Mouse (Mus musculus) CD4-positive, CD25-positive, alpha-beta regulatory T cell, adult 4 months (primary cell): ENCODE results near the gene Kifap3. TPM values are rescaled to one million over a fixed set of nuclear protein-coding genes. Genes with fewer than 3 reads are reported as not detected.

Experiments
- polyA plus RNA-seq, 2 experiments: library from polyadenylated mRNA; unstranded; fragments of 100-300 nt; shearing (Covaris generic); gene quantifications; one replicate each; pipeline ENCODE4 v1.2.1; 2017

The Kifap3 gene
- polyA plus RNA-seq, 2 experiments from 2014 or later = 3.3 to 4.2 TPM

Other genes with a start within 250 kb of the Kifap3 start
- gene Mettl11b, start 54.4 kb upstream of the Kifap3 start, polyA plus RNA-seq = not detected
- gene Scyl3, start 149.5 kb downstream of the Kifap3 start, polyA plus RNA-seq = 10 to 100 TPM; 22.1 to 22.4 TPM
- gene BC055324, start 215.2 kb downstream of the Kifap3 start, polyA plus RNA-seq = 1 to 10 TPM; 3.8 to 5.9 TPM
- gene Mettl18, start 215.3 kb downstream of the Kifap3 start, polyA plus RNA-seq = 10 to 100 TPM; 22.9 to 25.2 TPM